Mouse (Mus musculus) liver, embryonic 15.5 days (tissue): ENCODE results near the gene Dync1i1. TPM values are rescaled to one million over a fixed set of nuclear protein-coding genes. Genes with fewer than 3 reads are reported as not detected.

Source experiments
- ATAC-seq: fragments of 200-750 bp; cut with Nextera tagmentation; 2 replicates; pipeline ENCODE4 v1.8.0; 2017; ENCODE audit warnings: moderate number of reproducible peaks, mild to moderate bottlenecking, moderate library complexity; ENCODE audit not compliant: insufficient read depth
- H3K27ac ChIP-seq: fragments of 300-500 bp; sonication (generic); replicated peaks from 2 replicates; pipeline ENCODE4 v1.5.1; 2015; ENCODE audit warnings: mild to moderate bottlenecking, inconsistent platforms
- H3K27me3 ChIP-seq: fragments of 300-500 bp; sonication (generic); 2 replicates; pipeline ENCODE4 v1.6.1; 2015; ENCODE audit warnings: mild to moderate bottlenecking, inconsistent platforms
- H3K36me3 ChIP-seq: fragments of 300-500 bp; sonication (generic); replicated peaks from 2 replicates; pipeline ENCODE4 v1.6.1; 2015; ENCODE audit warnings: moderate library complexity, mild to moderate bottlenecking, inconsistent platforms
- H3K4me1 ChIP-seq: fragments of 300-500 bp; sonication (generic); replicated peaks from 2 replicates; pipeline ENCODE4 v1.6.1; 2015; ENCODE audit warnings: inconsistent platforms
- H3K4me2 ChIP-seq: fragments of 300-500 bp; sonication (generic); 2 replicates; pipeline ENCODE4 v1.6.1; 2015; ENCODE audit warnings: moderate library complexity, mild to moderate bottlenecking, inconsistent platforms
- H3K4me3 ChIP-seq: fragments of 300-500 bp; sonication (generic); replicated peaks from 2 replicates; pipeline ENCODE4 v1.5.1; 2015; ENCODE audit warnings: mild to moderate bottlenecking, inconsistent platforms
- H3K9ac ChIP-seq: fragments of 300-500 bp; sonication (generic); 2 replicates; pipeline ENCODE4 v1.6.1; 2015; ENCODE audit warnings: moderate library complexity, mild to moderate bottlenecking, inconsistent platforms
- H3K9me3 ChIP-seq: fragments of 300-500 bp; sonication (generic); replicated peaks from 2 replicates; pipeline ENCODE4 v1.6.1; 2016; ENCODE audit warnings: inconsistent platforms
- WGBS: fragments of 180-500 bp; shearing (Covaris S2); methylation state at CpG from one replicate; pipeline ENCODE4 v1.1.7; 2015; ENCODE audit warnings: mixed read lengths; ENCODE audit not compliant: insufficient replicate concordance; 5-methylcytosine and 5-hydroxymethylcytosine counted together
- polyA plus RNA-seq: library from polyadenylated mRNA; unstranded; fragments of >200 nt; fragmentation: Nextera tagmentation; extraction: Ambion mirVana; gene quantifications from 2 replicates; pipeline ENCODE4 v1.2.1, GENCODE M21; 2015

Dync1i1 gene
- polyA plus RNA-seq, 1 experiment from 2014 or later = 0.07 TPM

DNA sequence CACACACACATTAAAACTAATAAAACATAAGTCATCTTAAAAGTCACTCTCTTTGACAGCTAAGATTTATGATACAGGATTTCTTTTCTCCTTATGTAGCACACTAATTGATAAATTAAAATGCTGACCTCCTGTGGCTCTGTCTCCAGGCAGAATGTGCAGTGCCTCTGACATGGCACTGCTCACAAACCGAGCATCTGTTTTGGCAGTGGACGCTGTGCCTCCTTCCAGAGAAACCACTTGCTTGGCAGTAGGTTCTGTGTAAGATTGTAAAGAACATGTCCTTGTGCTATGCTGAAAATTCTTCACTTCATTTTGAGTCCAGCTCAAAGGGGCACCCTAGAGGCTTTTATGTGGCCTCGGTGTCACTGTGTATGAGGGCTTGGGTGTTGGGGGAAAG, 50.0 kb downstream of the Dync1i1 start:
- WGBS = 65% methylated on average over 3 of the region's 3 CpGs

DNA sequence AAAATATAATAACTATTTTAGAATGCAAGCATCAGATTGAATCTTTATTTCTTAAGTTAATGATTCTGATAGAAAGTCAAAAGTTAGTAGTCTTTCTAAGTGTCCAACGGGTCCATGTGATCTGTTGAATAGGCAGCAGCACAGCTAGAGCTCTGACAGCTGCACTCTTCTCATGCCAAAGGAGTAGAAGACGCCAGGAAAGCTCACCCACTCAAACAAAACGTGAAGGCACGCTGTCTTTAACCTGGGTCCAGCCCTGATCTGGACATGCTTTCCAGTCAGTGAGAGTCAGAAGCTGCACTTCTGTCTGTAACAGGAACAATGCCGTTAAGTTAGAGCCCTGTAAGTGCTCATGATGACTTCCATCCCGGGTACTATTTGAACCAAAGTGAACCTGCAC, 56.3 kb downstream of the Dync1i1 start:
- Histone ChIP-seq H3K9ac (no peak overlapping the region), H3K9me3 (no peaks in the 10 kb centered on the region), H3K4me3 (no peak overlapping the region), H3K27me3 (no peaks in the 10 kb centered on the region), H3K4me1 (no peaks in the 10 kb centered on the region), H3K27ac (no peak overlapping the region), H3K4me2 (no peak overlapping the region), H3K36me3 (no peaks in the 10 kb centered on the region)
- no peak for ATAC-seq
- 54% methylated on average over 6 of the region's 6 CpGs for WGBS

More for the DNA sequence above, 50.0 kb downstream of the Dync1i1 start:
- Histone ChIP-seq H3K9ac (no peak overlapping the region), H3K36me3 (no peaks in the 10 kb centered on the region), H3K9me3 (no peaks in the 10 kb centered on the region), H3K4me3 (no peak overlapping the region), H3K27ac (no peak overlapping the region), H3K4me1 (no peaks in the 10 kb centered on the region), H3K27me3 (no peaks in the 10 kb centered on the region), H3K4me2 (no peak overlapping the region)
- ATAC-seq = no peak

DNA sequence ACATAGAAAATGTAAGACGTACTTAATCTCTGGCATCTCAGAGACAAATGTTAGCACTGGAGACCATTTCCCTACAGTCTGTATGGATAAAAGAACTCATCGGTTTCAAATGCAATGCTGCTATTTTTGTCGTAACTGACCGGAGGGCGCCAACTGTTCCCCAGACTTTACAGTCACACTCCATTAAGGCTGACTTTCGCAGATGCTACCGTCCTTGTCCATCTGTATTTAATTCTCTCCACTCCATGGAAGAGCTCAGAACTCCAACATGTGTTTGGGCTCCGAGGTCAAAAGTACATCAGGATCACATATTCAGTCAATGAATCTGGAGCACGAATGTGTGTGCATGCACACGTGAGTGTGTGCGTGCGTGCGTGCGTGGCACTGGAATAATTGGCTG, 58.4 kb downstream of the Dync1i1 start:
- ATAC-seq = no peak
- H3K27ac ChIP-seq = no peak overlapping the region
- H3K4me3 ChIP-seq = no peak overlapping the region
- no peaks in the 10 kb centered on the region for H3K27me3 ChIP-seq
- H3K36me3 ChIP-seq = no peaks in the 10 kb centered on the region
- H3K4me1 ChIP-seq = no peaks in the 10 kb centered on the region
- WGBS = 82% methylated on average over 14 of the region's 14 CpGs
- no peak overlapping the region for H3K4me2 ChIP-seq
- H3K9me3 ChIP-seq = no peaks in the 10 kb centered on the region
- H3K9ac ChIP-seq = no peak overlapping the region

DNA sequence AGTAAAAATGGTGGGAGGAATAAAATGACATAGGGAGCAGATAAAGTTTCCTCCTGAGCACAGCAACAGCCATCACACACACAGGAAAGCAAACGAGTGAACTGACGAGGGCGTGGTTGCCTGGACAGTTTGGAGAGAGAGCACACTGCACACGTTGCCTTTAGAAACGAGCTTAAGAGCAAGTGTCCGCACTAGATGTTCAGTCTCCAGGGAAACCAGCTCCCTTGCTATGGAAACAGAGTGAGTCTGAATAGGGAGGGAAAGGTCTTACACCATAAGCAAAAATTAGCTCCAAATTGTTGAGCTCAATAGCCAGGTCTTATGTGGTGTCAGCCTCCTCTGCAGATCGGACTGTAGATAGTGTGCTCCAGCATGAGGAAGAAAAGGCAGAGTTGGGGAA, 65.2 kb downstream of the Dync1i1 start:
- H3K4me1 ChIP-seq = no peaks in the 10 kb centered on the region

DNA sequence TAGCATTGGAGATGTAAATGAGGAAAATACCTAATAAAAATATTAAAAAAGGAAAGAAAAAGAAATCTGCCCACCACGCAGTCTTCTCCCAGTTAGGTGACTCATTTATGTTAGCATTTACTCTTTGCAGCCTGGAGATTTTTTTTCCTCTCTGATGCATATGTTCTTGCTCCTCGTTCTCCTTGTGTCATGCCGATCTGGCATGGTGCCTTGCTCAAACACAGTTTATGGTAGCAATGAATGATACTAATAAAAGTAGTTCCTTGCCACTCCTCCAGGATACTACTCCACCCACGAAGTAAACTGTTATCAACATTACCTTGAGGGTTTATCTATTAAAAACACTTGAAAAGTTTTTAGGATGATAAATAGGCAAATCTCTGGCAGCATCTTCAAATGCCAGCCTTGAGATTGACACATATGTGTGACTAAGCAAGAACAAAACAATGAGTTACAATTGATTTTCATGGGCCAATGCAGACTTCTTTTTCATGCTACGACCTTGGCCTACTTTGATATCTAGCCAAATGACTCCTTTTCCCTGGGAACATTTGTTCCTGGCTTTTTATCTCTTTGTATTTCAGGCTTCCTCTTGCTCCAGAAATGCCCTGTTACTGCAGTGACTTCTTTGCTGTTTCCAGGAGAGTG, 68.8 kb downstream of the Dync1i1 start:
- H3K4me2 ChIP-seq = no peak overlapping the region
- H3K4me3 ChIP-seq = no peak overlapping the region
- ATAC-seq = no peak
- H3K9ac ChIP-seq = no peak overlapping the region
- no peaks in the 10 kb centered on the region for H3K4me1 ChIP-seq
- no peaks in the 10 kb centered on the region for H3K9me3 ChIP-seq
- no peaks in the 10 kb centered on the region for H3K27me3 ChIP-seq
- H3K36me3 ChIP-seq = no peaks in the 10 kb centered on the region
- no peak overlapping the region for H3K27ac ChIP-seq
- 40% methylated on average over 5 of the region's 5 CpGs for WGBS

More for the DNA sequence above, 65.2 kb downstream of the Dync1i1 start:
- H3K4me3 ChIP-seq = no peak overlapping the region
- no peaks in the 10 kb centered on the region for H3K36me3 ChIP-seq
- no peaks in the 10 kb centered on the region for H3K9me3 ChIP-seq
- H3K27ac ChIP-seq = no peak overlapping the region
- no peak overlapping the region for H3K9ac ChIP-seq
- ATAC-seq = no peak
- 55% methylated on average over 7 of the region's 7 CpGs for WGBS
- H3K4me2 ChIP-seq = no peak overlapping the region
- H3K27me3 ChIP-seq = no peaks in the 10 kb centered on the region

DNA sequence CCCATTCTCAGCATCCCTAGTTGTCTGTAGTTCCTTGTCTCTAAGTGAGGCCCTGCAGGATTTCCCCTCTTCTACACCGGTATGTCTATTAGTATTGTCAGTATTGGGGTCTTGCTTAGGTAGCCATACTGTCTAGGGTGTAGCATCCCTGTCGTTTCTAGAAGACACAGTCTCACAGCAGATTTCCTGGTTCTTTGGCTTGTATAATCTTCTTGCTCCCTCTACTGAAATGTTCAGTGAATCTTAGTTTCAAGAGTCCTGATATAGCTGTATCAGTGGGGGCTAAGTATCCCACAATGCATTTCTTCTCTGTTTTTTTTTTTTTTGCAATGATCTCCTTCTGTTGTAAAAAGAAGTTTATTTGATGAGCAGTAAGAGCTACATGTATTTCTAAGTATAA, 69.9 kb downstream of the Dync1i1 start:
- no peak overlapping the region for H3K27ac ChIP-seq
- WGBS = 43% methylated on average over 2 of the region's 2 CpGs
- H3K9me3 ChIP-seq = no peaks in the 10 kb centered on the region
- no peaks in the 10 kb centered on the region for H3K27me3 ChIP-seq
- no peak for ATAC-seq
- H3K4me2 ChIP-seq = no peak overlapping the region
- no peak overlapping the region for H3K9ac ChIP-seq
- H3K4me3 ChIP-seq = no peak overlapping the region
- no peaks in the 10 kb centered on the region for H3K4me1 ChIP-seq
- no peaks in the 10 kb centered on the region for H3K36me3 ChIP-seq

DNA sequence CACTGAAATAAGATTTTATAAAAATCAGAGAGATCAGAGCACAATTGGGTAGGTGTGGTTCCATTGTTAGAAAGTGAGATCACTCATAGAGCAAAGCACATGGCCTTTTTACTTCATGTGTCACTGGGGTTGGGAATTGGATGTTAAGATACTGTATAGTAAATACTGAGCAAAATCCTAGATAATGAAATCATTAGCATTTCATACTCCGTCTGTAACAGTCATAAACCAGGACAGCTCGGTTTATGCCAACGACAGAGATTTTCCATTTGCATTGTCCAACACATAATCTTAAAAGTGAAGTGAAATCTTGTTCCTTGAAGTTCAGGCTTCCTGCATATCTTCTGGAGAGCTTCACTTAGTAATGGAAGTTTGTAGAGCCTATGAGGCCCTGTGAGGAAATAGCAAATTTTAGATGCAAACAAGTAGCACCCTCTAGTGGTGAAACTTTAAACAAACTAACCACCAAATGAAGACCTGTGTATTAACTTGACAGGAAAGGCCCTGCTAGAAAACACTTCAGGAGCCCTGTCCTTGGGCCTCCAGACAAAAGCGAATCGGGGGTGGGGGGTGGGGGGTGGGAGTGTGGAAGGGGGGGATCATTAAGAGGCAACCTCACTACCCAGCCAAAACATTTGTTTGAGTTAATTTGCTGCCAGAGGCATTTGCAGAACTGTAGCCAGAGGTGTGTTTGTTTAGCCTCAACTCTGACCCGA, 76.8 kb downstream of the Dync1i1 start:
- no peaks in the 10 kb centered on the region for H3K4me1 ChIP-seq
- no peak overlapping the region for H3K27ac ChIP-seq
- WGBS = 45% methylated on average over 6 of the region's 6 CpGs
- H3K9me3 ChIP-seq = no peaks in the 10 kb centered on the region
- H3K27me3 ChIP-seq = no peaks in the 10 kb centered on the region
- no peak overlapping the region for H3K4me2 ChIP-seq
- no peak overlapping the region for H3K4me3 ChIP-seq
- H3K36me3 ChIP-seq = no peaks in the 10 kb centered on the region
- H3K9ac ChIP-seq = no peak overlapping the region
- ATAC-seq = no peak

DNA sequence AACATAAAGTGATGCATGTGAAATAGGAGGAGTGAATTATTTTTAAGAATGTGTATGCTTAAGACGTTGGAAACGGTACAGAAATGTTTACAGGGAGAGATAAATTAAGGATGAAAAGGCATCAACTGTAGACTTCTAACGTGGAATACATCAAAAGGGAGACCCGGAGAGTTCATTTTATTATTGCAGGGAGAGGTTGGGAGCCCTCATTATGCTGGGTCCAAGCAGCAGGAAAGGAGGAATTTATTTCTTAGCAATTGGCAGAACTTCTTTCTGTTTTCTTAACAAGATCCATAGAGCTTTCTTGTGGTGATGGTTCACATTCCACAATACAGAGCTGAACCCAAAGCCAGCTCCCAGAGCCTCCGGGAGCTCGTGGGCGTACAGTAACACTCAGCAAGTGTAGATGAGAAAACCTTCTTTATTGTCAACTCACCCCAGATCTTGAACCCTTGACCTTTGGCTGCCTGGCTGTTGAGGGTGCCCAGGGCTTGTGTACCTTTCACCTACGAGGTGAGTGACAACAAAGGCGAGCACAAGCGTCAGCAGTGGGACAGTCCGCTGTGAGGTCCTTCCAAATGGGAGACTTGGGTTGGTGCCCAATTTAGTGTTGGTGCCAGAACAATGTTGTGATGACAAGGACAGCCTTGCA, 77.5 kb downstream of the Dync1i1 start:
- Histone ChIP-seq H3K36me3 (no peaks in the 10 kb centered on the region), H3K27ac (no peak overlapping the region), H3K9ac (no peak overlapping the region), H3K9me3 (no peaks in the 10 kb centered on the region), H3K4me3 (no peak overlapping the region), H3K27me3 (no peaks in the 10 kb centered on the region), H3K4me2 (no peak overlapping the region), H3K4me1 (no peaks in the 10 kb centered on the region)
- ATAC-seq = no peak
- WGBS = 53% methylated on average over 11 of the region's 11 CpGs

DNA sequence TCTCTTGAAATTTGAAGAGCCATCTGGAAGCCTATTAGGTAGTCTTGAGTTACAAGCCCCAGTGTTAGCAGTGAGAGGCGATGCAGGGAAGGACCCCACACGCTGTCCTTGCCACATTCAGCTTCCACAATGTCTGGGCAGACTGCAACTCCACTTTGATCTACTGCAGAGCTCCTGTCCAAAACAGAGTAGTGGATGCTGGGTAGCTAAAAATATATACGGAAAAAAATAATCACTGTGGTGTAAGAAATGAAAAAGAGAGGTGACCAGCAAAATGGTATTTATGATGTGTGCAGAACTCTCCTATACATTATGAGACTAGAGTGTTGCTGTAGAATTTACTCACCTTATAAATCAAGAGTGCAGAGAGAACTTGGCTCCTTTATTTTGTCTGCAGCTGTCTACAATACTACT, 82.6 kb downstream of the Dync1i1 start:
- H3K9me3 ChIP-seq = no peaks in the 10 kb centered on the region
- 57% methylated on average over 3 of the region's 3 CpGs for WGBS
- no peaks in the 10 kb centered on the region for H3K4me1 ChIP-seq
- no peak overlapping the region for H3K9ac ChIP-seq
- no peak overlapping the region for H3K27ac ChIP-seq
- no peak overlapping the region for H3K4me2 ChIP-seq
- no peak overlapping the region for H3K4me3 ChIP-seq
- H3K36me3 ChIP-seq = no peaks in the 10 kb centered on the region
- no peaks in the 10 kb centered on the region for H3K27me3 ChIP-seq
- ATAC-seq = no peak

DNA sequence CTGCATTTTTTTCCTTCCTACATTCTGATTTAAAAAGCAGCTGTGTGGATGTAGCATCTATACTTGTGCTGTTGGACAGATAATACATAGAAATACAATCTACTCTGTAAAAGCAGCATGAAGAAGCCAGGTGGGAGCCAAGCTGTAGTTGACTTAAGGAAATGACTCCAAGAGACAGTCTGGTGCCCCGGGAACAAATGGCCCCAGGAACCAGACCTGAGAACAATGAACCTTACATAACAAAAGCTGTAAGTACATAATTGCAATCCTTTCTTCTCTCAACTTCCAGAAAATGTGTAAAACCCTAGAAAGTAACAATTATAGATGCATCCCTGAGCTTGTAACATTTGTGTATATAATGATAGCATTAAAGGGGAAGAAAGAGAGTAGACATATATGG, 86.6 kb downstream of the Dync1i1 start:
- Histone ChIP-seq H3K4me3 (no peak overlapping the region), H3K9ac (no peak overlapping the region), H3K36me3 (no peaks in the 10 kb centered on the region), H3K9me3 (no peaks in the 10 kb centered on the region), H3K27ac (no peak overlapping the region), H3K27me3 (no peaks in the 10 kb centered on the region), H3K4me1 (no peaks in the 10 kb centered on the region), H3K4me2 (no peak overlapping the region)
- no peak for ATAC-seq
- 34% methylated on average over 1 of the region's 1 CpGs for WGBS

DNA sequence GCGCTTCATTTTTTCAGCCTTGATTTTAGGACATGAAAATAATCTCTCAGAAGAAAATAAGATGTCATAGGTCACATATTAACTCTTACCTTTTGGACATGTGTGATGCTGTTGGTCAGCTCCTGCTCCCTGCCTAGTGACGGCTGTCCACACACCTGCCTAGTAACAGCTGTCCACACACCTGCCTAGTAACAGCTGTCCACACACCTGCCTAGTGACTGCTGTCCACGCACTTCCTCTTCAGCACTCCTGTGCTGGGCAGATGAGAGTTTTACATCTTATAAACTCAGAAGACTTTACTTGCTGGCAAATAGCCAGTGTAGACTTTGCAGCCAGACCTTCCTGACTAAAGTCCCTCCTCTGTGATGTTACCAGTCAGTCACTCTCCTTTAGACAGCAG, 94.2 kb downstream of the Dync1i1 start:
- no peak for ATAC-seq
- no peaks in the 10 kb centered on the region for H3K36me3 ChIP-seq

More for the DNA sequence above, 94.2 kb downstream of the Dync1i1 start:
- no peaks in the 10 kb centered on the region for H3K4me1 ChIP-seq
- 68% methylated on average over 3 of the region's 3 CpGs for WGBS
- no peaks in the 10 kb centered on the region for H3K27me3 ChIP-seq
- H3K27ac ChIP-seq = no peak overlapping the region
- no peak overlapping the region for H3K9ac ChIP-seq
- H3K4me2 ChIP-seq = no peak overlapping the region
- H3K4me3 ChIP-seq = no peak overlapping the region
- no peaks in the 10 kb centered on the region for H3K9me3 ChIP-seq
